Mouse (Mus musculus) granulocyte monocyte progenitor cell, adult 5-6 weeks (primary cell): ENCODE results near the gene 4921507P07Rik. TPM values are rescaled to one million over a fixed set of nuclear protein-coding genes. Genes with fewer than 3 reads are reported as not detected.

Experiments used
- ATAC-seq: replicated peaks from 2 replicates; pipeline ENCODE4 v1.8.0; 2016; ENCODE audit warnings: mild to moderate bottlenecking, moderate TSS enrichment, inconsistent platforms; ENCODE audit not compliant: poor library complexity, severe bottlenecking
- total RNA-seq, 2 experiments: library from RNA; stranded (forward) in 1 of 2; stranded (reverse) in 1 of 2; fragments of 200-712, 200-1000 nt in 1 of 2; fragments of >200 nt in 1 of 2; fragmentation: Nextera tagmentation in 1 of 2; gene quantifications; 2 replicates each; pipeline ENCODE4 v1.2.3; 2014 to 2017

The 4921507P07Rik gene
- total RNA-seq (2014; fragmentation: Nextera tagmentation) (1.6 and 4.6 TPM in 2 replicates), total RNA-seq (2017) (1.1 and 2.1 TPM in 2 replicates)

- ATAC-seq = peak; percentile 87
Measured at GRCm38 (mm10) chr6:50596301-50597211, at the start of gene 4921507P07Rik. TSS of gene 4921507P07Rik (minus strand) at chr6:50596632.

GRCm38 (mm10) chr6:50644701-50645100 is 48.3 kb upstream of the 4921507P07Rik start:
- ATAC-seq = no peak

GRCm38 (mm10) chr6:50641898-50642297 is 45.5 kb upstream of the 4921507P07Rik start:
- no peak for ATAC-seq

- ATAC-seq = no peak
Measured at GRCm38 (mm10) chr6:50640377-50640776, 43.9 kb upstream of the 4921507P07Rik start.

- no peak for ATAC-seq
Measured at GRCm38 (mm10) chr6:50639656-50640055, 43.2 kb upstream of the 4921507P07Rik start.

GRCm38 (mm10) chr6:50626170-50626569 is 29.7 kb upstream of the 4921507P07Rik start:
- peak; percentile 66 for ATAC-seq

- peak; percentile 56 for ATAC-seq
Measured at GRCm38 (mm10) chr6:50618273-50618672, 21.8 kb upstream of the 4921507P07Rik start.

- ATAC-seq = peak; percentile 60
Measured at GRCm38 (mm10) chr6:50601620-50602019, 5.2 kb upstream of the 4921507P07Rik start.

GRCm38 (mm10) chr6:50598560-50598959 is 2.1 kb upstream of the 4921507P07Rik start:
- peak; percentile 13; the same call in 1 of the 2 replicates for ATAC-seq

- ATAC-seq = no peak
Measured at GRCm38 (mm10) chr6:50594372-50594771, 2.1 kb downstream of the 4921507P07Rik start.

GRCm38 (mm10) chr6:50593334-50593845 is 3.0 kb downstream of the 4921507P07Rik start:
- ATAC-seq = no peak

- no peak for ATAC-seq
Measured at GRCm38 (mm10) chr6:50590234-50590633, 6.2 kb downstream of the 4921507P07Rik start.

- peak; percentile 65 for ATAC-seq
Measured at GRCm38 (mm10) chr6:50588251-50588650, 8.2 kb downstream of the 4921507P07Rik start.

GRCm38 (mm10) chr6:50587412-50587811 is 9.0 kb downstream of the 4921507P07Rik start:
- ATAC-seq = peak; percentile 89

- ATAC-seq = no peak
Measured at GRCm38 (mm10) chr6:50586316-50586715, 10.1 kb downstream of the 4921507P07Rik start.

GRCm38 (mm10) chr6:50585733-50586132 is 10.7 kb downstream of the 4921507P07Rik start:
- no peak for ATAC-seq

- no peak for ATAC-seq
Measured at GRCm38 (mm10) chr6:50571661-50572060, 24.8 kb downstream of the 4921507P07Rik start.

GRCm38 (mm10) chr6:50566997-50567255 is 29.5 kb downstream of the 4921507P07Rik start:
- ATAC-seq = no peak

- ATAC-seq = peak; percentile 97
Measured at GRCm38 (mm10) chr6:50566141-50566996, 30.1 kb downstream of the 4921507P07Rik start, which contains the start of gene Cycs. TSS of gene Cycs (minus strand) at chr6:50566538.

GRCm38 (mm10) chr6:50563651-50564050 is 32.8 kb downstream of the 4921507P07Rik start:
- ATAC-seq = no peak

- ATAC-seq = no peak
Measured at GRCm38 (mm10) chr6:50562421-50562820, 34.0 kb downstream of the 4921507P07Rik start.
